In genomic region chr1:135697462-135697861, GRCm38 (mm10) we compare ENCODE assay signal across 23 mouse cellular contexts. TPM values are rescaled to one million over a fixed set of nuclear protein-coding genes. Genes with fewer than 3 reads are reported as not detected.
DNase-seq lines count a peak whose midpoint lies in the region; ATAC-seq and TF ChIP-seq lines count a peak whose summit lies in the region.
"Had no signal": no experiment of that assay in that cellular context is flagged by ENCODE, and none has a peak within 500 bp of the region (broad histone marks: within the 10 kb centered on the region; RNA-seq: fewer than 3 reads in every experiment).

No protein-coding gene starts in this region.

- peaks cover 2% of the 10 kb centered on the region; the same call in 1 of the 2 replicates for H3K36me3 ChIP-seq in heart, adult 2 months (ENCODE audit: control insufficient read depth, insufficient read depth, low read length)
- H3K36me3 ChIP-seq in limb, embryonic 14.5 days (ENCODE audit: control insufficient read depth, insufficient read depth, low read length): no peaks in the 10 kb centered on the region
- H3K36me3 ChIP-seq in limb, embryonic 10.5 days: no peaks in the 10 kb centered on the region
- H3K36me3 ChIP-seq: embryonic facial prominence, embryonic 12.5 days; forebrain, embryonic 15.5 days; heart, embryonic 10.5 days; lung, embryonic 15.5 days; neural tube, embryonic 15.5 days had no signal

- no peaks in the 10 kb centered on the region for H3K27me3 ChIP-seq in heart, adult 2 months (ENCODE audit: control insufficient read depth, insufficient read depth, low read length)
- H3K27me3 ChIP-seq in limb, embryonic 14.5 days (ENCODE audit: control insufficient read depth, insufficient read depth, low read length): no peaks in the 10 kb centered on the region
- peaks cover 21% of the 10 kb centered on the region for H3K27me3 ChIP-seq in limb, embryonic 10.5 days (ENCODE audit: low read depth, poor library complexity, severe bottlenecking)
- H3K27me3 ChIP-seq: lung, embryonic 15.5 days had no signal

- WGBS in heart, adult 2 months: 75% methylated on average over 4 of the region's 4 CpGs
- 75% methylated on average over 4 of the region's 4 CpGs for WGBS in limb, embryonic 14.5 days
- 87% methylated on average over 4 of the region's 4 CpGs for WGBS in limb, embryonic 10.5 days

- H3K4me2 ChIP-seq in limb, embryonic 14.5 days (replicated peaks; ENCODE audit: low read depth, low read length, severe bottlenecking): no peak overlapping the region
- H3K4me2 ChIP-seq: forebrain, embryonic 15.5 days; lung, embryonic 15.5 days had no signal

- peaks cover 7% of the 10 kb centered on the region; the same call in 1 of the 2 replicates for H3K4me1 ChIP-seq in heart, adult 2 months (ENCODE audit: control insufficient read depth, insufficient read depth, low read length)
- peaks cover 23% of the 10 kb centered on the region for H3K4me1 ChIP-seq in limb, embryonic 14.5 days (ENCODE audit: control insufficient read depth, insufficient read depth, low read length)
- peaks cover 36% of the 10 kb centered on the region for H3K4me1 ChIP-seq in limb, embryonic 10.5 days

- H3K4me3 ChIP-seq in heart, adult 2 months: no peak overlapping the region
- H3K4me3 ChIP-seq in limb, embryonic 14.5 days (replicated peaks; ENCODE audit: low read length): no peak overlapping the region
- no peak overlapping the region for H3K4me3 ChIP-seq in limb, embryonic 10.5 days
- H3K4me3 ChIP-seq: erythroblast, embryonic 14.5 days; forebrain, embryonic 15.5 days; heart, embryonic 10.5 days; lung, embryonic 15.5 days; neural tube, embryonic 15.5 days had no signal

- no peaks in the 10 kb centered on the region for H3K9me3 ChIP-seq in limb, embryonic 14.5 days (ENCODE audit: control insufficient read depth, low read length)
- no peaks in the 10 kb centered on the region for H3K9me3 ChIP-seq in limb, embryonic 10.5 days (replicated peaks)
- H3K9me3 ChIP-seq: embryonic facial prominence, embryonic 12.5 days; forebrain, embryonic 15.5 days; heart, embryonic 10.5 days; lung, embryonic 15.5 days; neural tube, embryonic 15.5 days had no signal

- ATAC-seq in limb, embryonic 14.5 days (ENCODE audit: low FRiP score, low read depth): no peak
- ATAC-seq: forebrain, embryonic 15.5 days; inflammation-experienced regulatory T-cells, adult 6 months had no signal

- DNase-seq in heart, adult 2 months: no peak
- DNase-seq in heart, adult 18-20 months: no peak
- DNase-seq in limb, embryonic 14.5 days (ENCODE audit: low spot score): no peak
- no peak for DNase-seq in limb, embryonic 10.5 days (ENCODE audit: low spot score)
- DNase-seq in 416B (ENCODE audit: low read depth): peak; percentile 60
- no peak for DNase-seq in brain, embryonic 14.5 days (ENCODE audit: low read depth)
- no peak for DNase-seq in adrenal gland, postnatal 4 days (ENCODE audit: low spot score in 2 of 2)
- no peak for DNase-seq in spleen, adult 18-20 months
- DNase-seq: adrenal gland, adult 2 months; cerebellum, adult 9-10 months; gastrocnemius, postnatal 25 days; heart, postnatal 10 days; kidney, adult 9 months; midbrain, embryonic 14.5 days; right cerebral cortex, postnatal 4 days; thymus, postnatal 4 days had no signal

- TF ChIP-seq EP300 in heart, adult 2 months (IDR thresholded peaks at IDR 0.05; ENCODE audit: insufficient read depth, low read depth, low read length): no peak

- H3K9ac ChIP-seq in heart, adult 2 months (ENCODE audit: low read depth, low read length): no peak overlapping the region
- no peak overlapping the region for H3K9ac ChIP-seq in limb, embryonic 14.5 days (ENCODE audit: low read depth, low read length, severe bottlenecking)
- H3K9ac ChIP-seq: embryonic facial prominence, embryonic 12.5 days; forebrain, embryonic 15.5 days; lung, embryonic 15.5 days; neural tube, embryonic 15.5 days had no signal

- no peak for TF ChIP-seq POLR2A in heart, adult 2 months (IDR thresholded peaks at IDR 0.05; ENCODE audit: insufficient read depth, low read depth, low read length)
- TF ChIP-seq POLR2A in limb, embryonic 14.5 days (IDR thresholded peaks at IDR 0.05; ENCODE audit: borderline replicate concordance, extremely low read depth, insufficient read depth, insufficient read length): no peak
- TF ChIP-seq POLR2A in brain, embryonic 14.5 days (IDR thresholded peaks at IDR 0.05; ENCODE audit: borderline replicate concordance, extremely low read depth, insufficient read depth, insufficient read length, poor library complexity, severe bottlenecking): no peak

- intact Hi-C loops in heart, adult 2 months (cut with DNase I): no loop called here

- no peaks in the 10 kb centered on the region for H3K79me2 ChIP-seq in heart, adult 2 months (replicated peaks; ENCODE audit: control insufficient read depth, insufficient read depth, low read length)

- TF ChIP-seq CTCF in heart, adult 2 months (IDR thresholded peaks at IDR 0.05): peak; percentile 25; the same call in 1 of the 2 replicates
- peak; percentile 19; the same call in 1 of the 2 replicates for TF ChIP-seq CTCF in brain, embryonic 14.5 days (IDR thresholded peaks at IDR 0.05; ENCODE audit: borderline replicate concordance, extremely low read depth, insufficient read depth, insufficient read length)

- no peak overlapping the region for H3K27ac ChIP-seq in heart, adult 2 months
- 0 out of 2 replicates have a peak overlapping the region, but pooled peaks have one; percentile 16 for H3K27ac ChIP-seq in limb, embryonic 14.5 days (replicated peaks; ENCODE audit: low read depth, low read length)
- no peak overlapping the region for H3K27ac ChIP-seq in limb, embryonic 10.5 days
- H3K27ac ChIP-seq: forebrain, embryonic 15.5 days; heart, embryonic 10.5 days; lung, embryonic 15.5 days had no signal

RNA-seq across cellular contexts. Expression of gene Csrp1, which starts 22.4 kb away (rescaled TPM):
- total RNA-seq in heart, adult 2 months (2021): 10 to 100 TPM; 50.1 to 50.5 TPM
- polyA plus RNA-seq in heart, adult 2 months (2012; rRNA removed): 99.2 and 128 TPM in 2 replicates
- 10 to 100 TPM; 47.0 to 51.1 TPM for total RNA-seq in heart, adult 18-20 months (2021)
- polyA plus RNA-seq in limb, embryonic 14.5 days (2012; rRNA removed): 120 and 123 TPM in 2 replicates
- polyA plus RNA-seq in limb, embryonic 14.5 days (2014; fragmentation: Nextera tagmentation; extraction: Ambion mirVana): 95.6 and 102 TPM in 2 replicates
- polyA plus RNA-seq in limb, embryonic 10.5 days (2016; fragmentation: Nextera tagmentation; extraction: Ambion mirVana): 46.3 and 54.4 TPM in 2 replicates
- polyA plus RNA-seq in brain, embryonic 14.5 days (2012; rRNA removed): 28.4 and 29.1 TPM in 2 replicates
- 100 to 1,000 TPM in 1 of 2 experiments, 10 to 100 TPM in 1; 98.5 to 108 TPM for total RNA-seq in adrenal gland, postnatal 4 days (2021)
